Mouse (Mus musculus): ENCODE measurements around the gene Tpd52l1. TPM values are rescaled to one million over a fixed set of nuclear protein-coding genes. Genes with fewer than 3 reads are reported as not detected.
"Not testable (repeated sequence)": the region's sequence is repeated elsewhere in the genome, so short reads cannot be mapped to it uniquely, and the experiment has no call there.

The Tpd52l1 gene
- polyA plus RNA-seq, 1 experiment from 2014 or later, result 39.2 TPM

DNA sequence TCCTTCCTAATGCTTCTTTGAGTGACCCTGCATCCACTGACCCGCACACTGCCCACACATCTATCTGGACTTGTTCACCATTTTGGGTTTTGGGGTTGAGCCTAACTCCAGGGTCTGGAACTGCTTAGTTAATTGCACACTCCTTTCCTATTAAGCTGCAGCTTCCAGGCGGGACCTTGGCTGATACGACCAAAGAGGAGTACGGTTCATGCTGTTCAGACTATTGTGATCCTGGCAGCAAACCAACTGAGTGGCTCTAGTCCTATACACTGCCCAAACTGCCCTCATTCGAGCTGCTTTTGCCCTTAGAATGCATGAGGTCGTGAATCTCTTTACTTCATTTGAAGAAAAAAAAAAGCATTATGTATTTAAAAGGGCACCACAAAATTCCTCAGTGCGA is 1.6 kb downstream of the Tpd52l1 start:
- 83% methylated on average over 7 of the region's 7 CpGs for WGBS

DNA sequence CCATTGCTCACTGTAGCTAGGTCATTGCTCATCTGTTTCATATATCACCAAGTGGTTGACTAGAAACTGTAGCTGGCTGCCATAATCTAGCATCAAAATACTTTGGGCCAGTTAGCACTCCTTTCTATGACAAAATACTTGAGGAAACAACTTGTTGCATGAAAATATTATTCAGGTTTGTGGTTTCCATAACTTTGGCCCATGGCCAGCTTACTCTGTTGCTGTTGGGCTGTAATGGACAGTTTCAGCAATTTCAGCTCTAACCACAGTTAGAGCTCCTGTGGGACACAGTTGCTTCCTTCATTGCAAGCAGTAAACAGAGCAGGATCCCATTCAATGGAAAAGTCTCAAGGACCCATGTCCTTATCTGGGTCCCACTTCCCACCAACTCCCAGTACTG is 4.3 kb downstream of the Tpd52l1 start:
- Histone ChIP-seq H3K4me3 (ENCODE audit: low read length) (no peak overlapping the region), H3K9ac (ENCODE audit: low read depth, low read length) (no peak overlapping the region), H3K4me1 (ENCODE audit: control insufficient read depth, insufficient read depth, low read length) (no peaks in the 10 kb centered on the region), H3K9me3 (ENCODE audit: control insufficient read depth, low read length) (no peaks in the 10 kb centered on the region), H3K36me3 (ENCODE audit: control insufficient read depth, insufficient read depth, low read length) (no peaks in the 10 kb centered on the region), H3K4me2 (replicated peaks; ENCODE audit: low read depth, low read length) (no peak overlapping the region), H3K27ac (ENCODE audit: low read depth, low read length) (no peak overlapping the region), H3K27me3 (ENCODE audit: control insufficient read depth, insufficient read depth, low read length) (no peaks in the 10 kb centered on the region)
- ATAC-seq (ENCODE audit: low FRiP score, low TSS enrichment), result no peak

More for the DNA sequence above, 1.6 kb downstream of the Tpd52l1 start:
- Histone ChIP-seq H3K4me3 (ENCODE audit: low read length) (no peak overlapping the region), H3K4me1 (ENCODE audit: control insufficient read depth, insufficient read depth, low read length) (no peaks in the 10 kb centered on the region), H3K36me3 (ENCODE audit: control insufficient read depth, insufficient read depth, low read length) (no peaks in the 10 kb centered on the region), H3K4me2 (replicated peaks; ENCODE audit: low read depth, low read length) (no peak overlapping the region), H3K27me3 (ENCODE audit: control insufficient read depth, insufficient read depth, low read length) (no peaks in the 10 kb centered on the region), H3K9ac (ENCODE audit: low read depth, low read length) (no peak overlapping the region), H3K27ac (ENCODE audit: low read depth, low read length) (no peak overlapping the region), H3K9me3 (ENCODE audit: control insufficient read depth, low read length) (no peaks in the 10 kb centered on the region)
- no peak for ATAC-seq (ENCODE audit: low FRiP score, low TSS enrichment)

DNA sequence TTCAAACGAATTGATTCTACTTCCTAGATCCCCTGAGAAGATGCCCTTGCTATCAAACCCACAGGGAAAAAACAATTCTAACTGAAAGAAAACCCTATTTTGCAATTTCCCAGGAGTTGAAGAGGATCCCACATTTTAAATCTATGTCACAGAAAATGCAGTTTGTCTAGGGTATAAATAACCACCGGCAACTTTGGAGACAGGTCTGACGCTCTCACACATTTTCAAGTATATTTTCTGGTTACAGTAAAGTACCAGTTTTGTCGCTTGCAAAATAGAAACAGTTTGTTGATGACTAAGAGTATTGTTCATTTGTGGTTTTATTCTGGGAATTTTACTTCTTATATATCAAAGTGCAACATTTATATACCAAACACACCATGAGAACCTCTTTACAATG is 9.7 kb downstream of the Tpd52l1 start:
- H3K4me1 ChIP-seq (ENCODE audit: control insufficient read depth, insufficient read depth, low read length), result no peaks in the 10 kb centered on the region
- ATAC-seq (ENCODE audit: low FRiP score, low TSS enrichment), result no peak
- H3K9ac ChIP-seq (ENCODE audit: low read depth, low read length), result no peak overlapping the region
- no peaks in the 10 kb centered on the region for H3K9me3 ChIP-seq (ENCODE audit: control insufficient read depth, low read length)
- H3K36me3 ChIP-seq (ENCODE audit: control insufficient read depth, insufficient read depth, low read length), result no peaks in the 10 kb centered on the region
- no peak overlapping the region for H3K4me2 ChIP-seq (replicated peaks; ENCODE audit: low read depth, low read length)
- H3K27me3 ChIP-seq (ENCODE audit: control insufficient read depth, insufficient read depth, low read length), result no peaks in the 10 kb centered on the region
- no peak overlapping the region for H3K27ac ChIP-seq (ENCODE audit: low read depth, low read length)
- H3K4me3 ChIP-seq (ENCODE audit: low read length), result no peak overlapping the region
- WGBS, result 81% methylated on average over 4 of the region's 4 CpGs

DNA sequence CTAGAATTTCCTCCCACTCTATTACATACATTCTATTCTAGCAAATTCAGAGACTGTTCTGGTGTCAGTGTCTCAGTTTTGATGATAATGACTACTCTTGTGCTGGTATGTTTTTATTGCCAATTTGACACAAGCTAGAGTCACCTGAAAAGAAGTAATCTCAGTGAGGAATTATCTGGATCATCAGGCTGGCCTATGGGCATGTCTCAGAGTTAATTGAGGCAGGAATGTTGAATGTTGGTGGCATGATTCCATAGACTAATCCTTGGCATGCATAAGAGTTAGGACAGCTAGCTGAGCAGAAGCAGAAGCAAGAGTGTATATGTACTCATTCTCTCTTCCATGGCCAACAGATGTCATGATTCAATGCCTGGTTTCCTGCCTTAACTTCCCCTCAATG is 27.8 kb downstream of the Tpd52l1 start:
- Histone ChIP-seq H3K36me3 (ENCODE audit: control insufficient read depth, insufficient read depth, low read length) (no peaks in the 10 kb centered on the region), H3K9me3 (ENCODE audit: control insufficient read depth, low read length) (no peaks in the 10 kb centered on the region), H3K27ac (ENCODE audit: low read depth, low read length) (no peak overlapping the region), H3K9ac (ENCODE audit: low read depth, low read length) (no peak overlapping the region), H3K4me1 (ENCODE audit: control insufficient read depth, insufficient read depth, low read length) (no peaks in the 10 kb centered on the region), H3K4me2 (replicated peaks; ENCODE audit: low read depth, low read length) (no peak overlapping the region), H3K4me3 (ENCODE audit: low read length) (no peak overlapping the region), H3K27me3 (ENCODE audit: control insufficient read depth, insufficient read depth, low read length) (no peaks in the 10 kb centered on the region)
- ATAC-seq (ENCODE audit: low FRiP score, low TSS enrichment), result no peak

DNA sequence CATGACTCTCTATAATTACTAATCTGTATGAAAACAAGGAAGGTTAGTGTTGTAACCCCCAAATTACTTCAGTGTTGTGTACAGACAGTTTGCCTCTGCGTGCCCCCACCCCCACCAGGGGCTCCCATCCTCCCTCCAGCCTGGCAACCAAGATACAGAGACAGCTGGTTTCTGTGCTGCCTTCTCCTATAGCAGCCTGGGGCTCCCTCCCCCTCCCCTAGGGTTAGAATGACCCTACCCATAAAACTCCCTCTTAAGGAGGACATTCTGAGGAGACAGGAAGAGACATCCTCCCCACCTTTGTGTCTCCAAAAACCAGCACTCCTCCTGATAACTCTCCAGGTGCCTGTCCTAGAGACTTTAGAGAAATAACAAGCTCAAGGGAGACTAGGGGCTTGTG is 52.8 kb downstream of the Tpd52l1 start:
- WGBS, result 7% methylated on average over 1 of the region's 1 CpGs
- no peaks in the 10 kb centered on the region for H3K9me3 ChIP-seq (ENCODE audit: control insufficient read depth, low read length)
- H3K4me3 ChIP-seq (ENCODE audit: low read length), result no peak overlapping the region
- 0 out of 2 replicates have a peak, but pooled peaks cover 5% of the 10 kb centered on the region for H3K4me1 ChIP-seq (ENCODE audit: control insufficient read depth, insufficient read depth, low read length)
- H3K27ac ChIP-seq (ENCODE audit: low read depth, low read length), result no peak overlapping the region
- no peaks in the 10 kb centered on the region for H3K36me3 ChIP-seq (ENCODE audit: control insufficient read depth, insufficient read depth, low read length)
- no peak overlapping the region for H3K4me2 ChIP-seq (replicated peaks; ENCODE audit: low read depth, low read length)
- ATAC-seq (ENCODE audit: low FRiP score, low TSS enrichment), result peak; percentile 82; the same call in 1 of the 2 replicates
- H3K9ac ChIP-seq (ENCODE audit: low read depth, low read length), result no peak overlapping the region
- H3K27me3 ChIP-seq (ENCODE audit: control insufficient read depth, insufficient read depth, low read length), result no peaks in the 10 kb centered on the region

DNA sequence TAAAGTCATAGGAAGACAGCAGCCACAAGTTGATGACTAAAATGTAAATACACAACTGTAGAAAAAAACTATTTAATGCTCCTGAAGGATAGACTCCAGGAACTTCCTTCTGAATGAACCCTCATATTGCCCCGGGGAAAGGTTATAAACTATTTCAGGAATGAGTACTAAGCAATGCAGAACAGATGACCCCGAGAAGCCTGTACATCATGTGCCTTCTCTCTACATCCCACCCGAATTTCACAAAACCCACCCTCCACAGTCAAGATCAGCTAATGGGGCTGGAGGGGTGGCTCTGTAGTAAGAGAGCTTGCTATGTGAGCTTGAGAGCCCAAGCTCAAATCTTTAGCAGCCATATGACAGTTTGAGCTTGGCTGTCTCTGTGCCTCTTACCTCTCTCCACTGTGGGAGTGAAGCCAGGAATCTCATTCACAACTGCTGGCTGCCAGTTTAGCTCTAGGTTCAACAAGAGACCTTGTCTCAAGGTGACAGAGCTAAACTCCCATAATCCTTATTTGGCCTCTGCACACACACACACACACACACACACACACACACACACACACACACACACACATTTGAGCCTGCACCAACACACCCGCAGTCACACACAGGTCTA is 54.9 kb downstream of the Tpd52l1 start:
- Histone ChIP-seq H3K9ac (ENCODE audit: low read depth, low read length) (no peak overlapping the region), H3K27me3 (ENCODE audit: control insufficient read depth, insufficient read depth, low read length) (no peaks in the 10 kb centered on the region), H3K4me2 (replicated peaks; ENCODE audit: low read depth, low read length) (no peak overlapping the region), H3K27ac (ENCODE audit: low read depth, low read length) (no peak overlapping the region), H3K4me3 (ENCODE audit: low read length) (no peak overlapping the region), H3K4me1 (ENCODE audit: control insufficient read depth, insufficient read depth, low read length) (0 out of 2 replicates have a peak, but pooled peaks cover 5% of the 10 kb centered on the region), H3K9me3 (ENCODE audit: control insufficient read depth, low read length) (no peaks in the 10 kb centered on the region), H3K36me3 (ENCODE audit: control insufficient read depth, insufficient read depth, low read length) (no peaks in the 10 kb centered on the region)
- ATAC-seq (ENCODE audit: low FRiP score, low TSS enrichment), result no peak
- WGBS, result 71% methylated on average over 4 of the region's 4 CpGs

DNA sequence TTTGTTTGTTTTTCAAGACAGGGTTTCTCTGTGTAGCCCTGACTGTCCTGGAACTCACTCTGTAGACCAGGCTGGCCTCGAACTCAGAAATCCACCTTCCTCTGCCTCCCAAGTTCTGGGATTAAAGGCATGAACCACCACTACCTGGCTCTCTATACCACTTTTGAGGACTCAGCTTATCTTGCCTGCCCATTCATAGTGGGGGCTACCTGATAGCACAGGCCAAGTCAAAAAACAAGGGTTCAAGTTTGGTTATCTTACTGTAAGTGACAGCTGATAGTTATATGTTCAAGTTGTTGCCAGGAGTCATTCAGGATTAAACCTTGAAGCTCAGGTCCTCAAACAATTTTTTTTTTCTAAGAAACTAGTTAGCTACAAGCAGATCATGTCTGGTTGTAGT is 57.2 kb downstream of the Tpd52l1 start:
- H3K4me1 ChIP-seq (ENCODE audit: control insufficient read depth, insufficient read depth, low read length); H3K4me2 ChIP-seq (replicated peaks; ENCODE audit: low read depth, low read length); H3K36me3 ChIP-seq (ENCODE audit: control insufficient read depth, insufficient read depth, low read length); H3K4me3 ChIP-seq (ENCODE audit: low read length); H3K9me3 ChIP-seq (ENCODE audit: control insufficient read depth, low read length); H3K9ac ChIP-seq (ENCODE audit: low read depth, low read length); ATAC-seq (ENCODE audit: low FRiP score, low TSS enrichment); H3K27me3 ChIP-seq (ENCODE audit: control insufficient read depth, insufficient read depth, low read length); H3K27ac ChIP-seq (ENCODE audit: low read depth, low read length): not testable (repeated sequence)
- 100% methylated on average over 1 of the region's 1 CpGs for WGBS

DNA sequence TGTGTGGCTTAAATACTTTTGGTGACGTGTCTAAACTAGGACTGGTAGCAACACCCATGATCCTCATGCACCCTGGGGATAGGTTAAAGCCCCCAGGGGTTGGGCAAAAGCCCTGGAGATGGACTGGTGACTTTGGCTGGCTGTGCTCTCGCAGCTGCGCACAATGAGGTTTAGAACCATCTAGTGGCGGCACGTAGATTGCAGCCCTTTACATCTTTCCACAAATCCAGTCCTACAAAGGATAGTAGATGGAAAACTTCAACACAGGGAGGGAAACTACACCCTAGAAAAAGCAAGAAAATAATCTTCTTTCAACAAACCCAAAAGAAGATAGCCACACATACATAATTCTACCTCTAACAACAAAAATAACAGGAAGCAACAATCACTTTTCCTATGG is 75.6 kb downstream of the Tpd52l1 start:
- H3K4me3 ChIP-seq (ENCODE audit: low read length); H3K27me3 ChIP-seq (ENCODE audit: control insufficient read depth, insufficient read depth, low read length); H3K4me2 ChIP-seq (replicated peaks; ENCODE audit: low read depth, low read length); H3K36me3 ChIP-seq (ENCODE audit: control insufficient read depth, insufficient read depth, low read length); H3K9ac ChIP-seq (ENCODE audit: low read depth, low read length); H3K9me3 ChIP-seq (ENCODE audit: control insufficient read depth, low read length); H3K27ac ChIP-seq (ENCODE audit: low read depth, low read length); H3K4me1 ChIP-seq (ENCODE audit: control insufficient read depth, insufficient read depth, low read length); ATAC-seq (ENCODE audit: low FRiP score, low TSS enrichment): not testable (repeated sequence)
- WGBS, result 21% methylated on average over 4 of the region's 5 CpGs

DNA sequence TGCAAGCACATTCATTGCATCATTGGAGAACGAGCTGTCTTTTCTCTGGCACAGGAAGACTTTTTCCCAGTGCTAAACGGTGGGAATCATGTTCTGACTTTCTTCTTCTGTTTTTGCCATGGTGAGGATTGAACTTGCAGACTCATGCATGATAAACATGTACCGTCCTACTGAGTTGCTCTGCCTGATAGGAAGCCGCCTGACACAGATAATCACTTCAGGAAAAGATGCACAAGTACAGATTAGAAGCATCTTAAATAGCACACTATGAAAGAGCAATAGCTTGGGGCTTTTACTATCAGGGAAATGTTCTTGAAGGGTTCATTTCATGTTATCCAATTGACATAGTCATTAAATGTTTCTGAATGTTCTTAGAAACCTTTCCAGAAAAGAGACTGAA is 86.0 kb downstream of the Tpd52l1 start:
- no peak overlapping the region for H3K4me3 ChIP-seq (ENCODE audit: low read length)

More for the DNA sequence above, 86.0 kb downstream of the Tpd52l1 start:
- 81% methylated on average over 4 of the region's 4 CpGs for WGBS
- H3K9me3 ChIP-seq (ENCODE audit: control insufficient read depth, low read length), result no peaks in the 10 kb centered on the region
- H3K27me3 ChIP-seq (ENCODE audit: control insufficient read depth, insufficient read depth, low read length), result no peaks in the 10 kb centered on the region
- no peak overlapping the region for H3K27ac ChIP-seq (ENCODE audit: low read depth, low read length)
- no peaks in the 10 kb centered on the region for H3K4me1 ChIP-seq (ENCODE audit: control insufficient read depth, insufficient read depth, low read length)
- ATAC-seq (ENCODE audit: low FRiP score, low TSS enrichment), result no peak
- H3K9ac ChIP-seq (ENCODE audit: low read depth, low read length), result no peak overlapping the region
- no peak overlapping the region for H3K4me2 ChIP-seq (replicated peaks; ENCODE audit: low read depth, low read length)
- no peaks in the 10 kb centered on the region for H3K36me3 ChIP-seq (ENCODE audit: control insufficient read depth, insufficient read depth, low read length)
